Mouse (Mus musculus) cerebellum, adult 18-20 months (tissue): ENCODE results near the gene Apoe.

ENCODE experiments used
- DNase-seq, 2 experiments: peaks; one replicate each; pipeline ENCODE4 v3.0.0; 2021

Apoe gene

GRCm38 (mm10) chr7:19663940-19664339 is 35.0 kb downstream of the Apoe start:
- peak; percentile 15 to 24 for DNase-seq

- DNase-seq = no peak
Observed at GRCm38 (mm10) chr7:19652614-19653013, 46.4 kb downstream of the Apoe start.

- no peak for DNase-seq
Observed at GRCm38 (mm10) chr7:19651063-19651786, 47.8 kb downstream of the Apoe start.
